Mouse (Mus musculus) MEL (cell line): ENCODE measurements at regions not wholly inside any gene's neighbourhood (a gene's known extent, or its start where the extent isn't known, plus 50 kb on each side); places are given as distances from the start of the nearest gene placed in this dataset.

Source experiments
- CHD2 ChIP-seq: IDR thresholded peaks from 2 replicates; pipeline ENCODE4 v1.6.1; 2011; ENCODE audit warnings: low read length, improper control_type of control experiment
- CTCF ChIP-seq, 3 experiments: IDR thresholded peaks in 2 of 3; conservative IDR thresholded peaks in 1 of 3; 2 replicates each; pipeline ENCODE4 v1.5.1; 2011 to 2012; ENCODE audit warnings: low read length in 3 of 3, low read depth in 2 of 3, mild to moderate bottlenecking in 2 of 3, improper control_type of control experiment in 1 of 3, inconsistent platforms in 1 of 3, mixed read lengths in 1 of 3, moderate library complexity in 1 of 3; ENCODE audit not compliant: control insufficient read depth in 1 of 3, insufficient read depth in 1 of 3, poor library complexity in 1 of 3, severe bottlenecking in 1 of 3
- ELF1 ChIP-seq: IDR thresholded peaks from 2 replicates; pipeline ENCODE4 v1.6.1; 2014; ENCODE audit warnings: low read depth, mild to moderate bottlenecking, inconsistent platforms, low read length, improper control_type of control experiment, moderate library complexity
- EP300 ChIP-seq, 2 experiments: IDR thresholded peaks; 2 replicates each; pipeline ENCODE4 v1.6.1; 2011; ENCODE audit warnings: improper control_type of control experiment in 2 of 2, low read length in 2 of 2, low read depth in 1 of 2, mild to moderate bottlenecking in 1 of 2
- GABPA ChIP-seq: IDR thresholded peaks from 2 replicates; pipeline ENCODE4 v1.6.1; 2012; ENCODE audit warnings: low read depth, mild to moderate bottlenecking, inconsistent platforms, low read length, improper control_type of control experiment, moderate library complexity
- MAX ChIP-seq: IDR thresholded peaks from 2 replicates; pipeline ENCODE4 v1.6.1; 2011; ENCODE audit warnings: low read length, improper control_type of control experiment
- MEF2A ChIP-seq: IDR thresholded peaks from 2 replicates; pipeline ENCODE4 v1.6.1; 2014; ENCODE audit warnings: low read depth, mild to moderate bottlenecking, inconsistent platforms, low read length, improper control_type of control experiment; ENCODE audit not compliant: poor library complexity, insufficient replicate concordance, severe bottlenecking; ENCODE audit errors: extremely low read depth
- POLR2A ChIP-seq, 2 experiments: IDR thresholded peaks; 2 replicates each; pipeline ENCODE4 v1.6.1; 2011 to 2012; ENCODE audit warnings: low read length in 2 of 2, mild to moderate bottlenecking in 2 of 2, control low read depth in 1 of 2, improper control_type of control experiment in 1 of 2, low read depth in 1 of 2, moderate library complexity in 1 of 2; ENCODE audit not compliant: control insufficient read depth in 1 of 2, insufficient read depth in 1 of 2, poor library complexity in 1 of 2
- POLR2AphosphoS2 ChIP-seq: IDR thresholded peaks from 2 replicates; pipeline ENCODE4 v1.6.1; 2011; ENCODE audit warnings: low read length, improper control_type of control experiment
- SIN3A ChIP-seq: IDR thresholded peaks from 2 replicates; pipeline ENCODE4 v1.6.1; 2012; ENCODE audit warnings: low read length, improper control_type of control experiment, inconsistent platforms
- SMC3 ChIP-seq: IDR thresholded peaks from 2 replicates; pipeline ENCODE4 v1.6.1; 2011; ENCODE audit warnings: low read depth, low read length, improper control_type of control experiment
- USF1 ChIP-seq: IDR thresholded peaks from 2 replicates; pipeline ENCODE4 v1.6.1; 2014; ENCODE audit warnings: low read depth, mild to moderate bottlenecking, inconsistent platforms, low read length, improper control_type of control experiment, moderate library complexity
- ZC3H11A ChIP-seq: IDR thresholded peaks from 2 replicates; pipeline ENCODE4 v1.6.1; 2012; ENCODE audit warnings: low read depth, mild to moderate bottlenecking, inconsistent platforms, low read length, improper control_type of control experiment
- ZNF384 ChIP-seq: IDR thresholded peaks from 2 replicates; pipeline ENCODE4 v1.6.1; 2012; ENCODE audit warnings: low read depth, mild to moderate bottlenecking, inconsistent platforms, low read length, improper control_type of control experiment

GRCm38 (mm10) chrX:11920231-11920630, 239.9 kb downstream of the Bcor start:
- TF ChIP-seq POLR2A (IDR thresholded peaks at IDR 0.05; ENCODE audit: control insufficient read depth in 1 of 2, insufficient read depth in 1 of 2, low read depth in 1 of 2, low read length in 2 of 2, poor library complexity in 1 of 2): no peak
- TF ChIP-seq CTCF (IDR thresholded peaks at IDR 0.05 in 2 of 3, conservative IDR thresholded peaks at IDR 0.05 in 1 of 3; ENCODE audit: control insufficient read depth in 1 of 3, insufficient read depth in 1 of 3, low read depth in 2 of 3, low read length in 3 of 3, poor library complexity in 1 of 3, severe bottlenecking in 1 of 3): no peak
- TF ChIP-seq MAX: no peak
- no peak for TF ChIP-seq GABPA
- no peak for TF ChIP-seq ZC3H11A
- TF ChIP-seq MEF2A: no peak
- TF ChIP-seq ELF1: no peak
- TF ChIP-seq POLR2AphosphoS2: no peak
- no peak for TF ChIP-seq SIN3A
- no peak for TF ChIP-seq ZNF384
- no peak for TF ChIP-seq SMC3
- TF ChIP-seq USF1: no peak
- TF ChIP-seq EP300 (IDR thresholded peaks at IDR 0.05; ENCODE audit: low read depth in 1 of 2, low read length in 2 of 2): no peak
- TF ChIP-seq CHD2: no peak
